ENCODE assay signal across 8 mouse cellular contexts in the genomic region with DNA sequence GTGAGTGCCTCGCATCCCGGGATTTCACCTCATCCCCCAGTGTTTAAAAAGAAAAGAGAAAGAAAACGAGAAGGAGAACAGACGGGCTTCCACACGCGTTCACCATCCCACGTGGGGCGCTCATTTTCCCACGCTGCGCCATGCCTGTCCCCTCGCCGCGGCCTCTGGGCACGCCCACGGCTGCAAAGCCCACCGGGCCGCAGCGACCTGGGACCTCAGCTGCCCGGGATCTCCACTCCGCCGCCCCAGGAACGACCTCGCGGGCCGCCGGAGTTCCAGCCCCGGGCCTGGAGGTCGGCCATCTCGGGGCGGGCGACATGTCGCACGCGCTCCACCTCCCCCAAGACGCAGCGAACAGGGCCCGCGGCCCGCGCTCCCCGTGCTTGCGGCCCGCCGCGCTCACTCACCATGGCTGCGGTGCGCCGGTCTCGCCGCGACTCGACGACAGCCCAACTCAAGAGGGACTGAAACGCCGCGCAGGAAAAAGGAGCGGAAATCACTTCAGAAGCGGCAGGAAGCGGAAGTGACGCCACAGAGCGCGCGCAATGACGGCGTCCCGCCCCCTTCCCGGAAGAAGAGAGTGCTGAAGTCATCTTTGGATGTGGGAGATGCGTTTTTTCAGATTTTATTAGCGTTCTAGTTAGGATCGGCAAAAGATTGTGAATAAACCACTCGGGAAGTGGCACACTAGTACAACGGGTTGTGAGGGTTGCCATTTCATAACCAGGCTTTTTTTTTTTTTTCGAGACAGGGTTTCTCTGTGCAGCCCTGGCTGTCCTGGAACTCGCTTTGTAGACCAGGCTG. TPM values are rescaled to one million over a fixed set of nuclear protein-coding genes. Genes with fewer than 3 reads are reported as not detected.
DNase-seq lines count a peak whose midpoint lies in the region; ATAC-seq and TF ChIP-seq lines count a peak whose summit lies in the region.

A gene (minus strand): TSS at position 519 of the 804 bp plus-strand sequence.

- WGBS in heart, embryonic 13.5 days: under 1% methylated on average over 74 of the region's 74 CpGs
- WGBS in liver, embryonic 12.5 days (ENCODE audit: insufficient replicate concordance): 1% methylated on average over 74 of the region's 74 CpGs
- under 1% methylated on average over 74 of the region's 74 CpGs for WGBS in stomach, embryonic 15.5 days

- ATAC-seq in erythroid progenitor cell, adult 5-6 weeks (replicated peaks; ENCODE audit: low FRiP score, poor library complexity, severe bottlenecking): peak; percentile 97
- ATAC-seq in heart, embryonic 13.5 days (ENCODE audit: extremely low read depth, insufficient number of reproducible peaks, low FRiP score, low TSS enrichment): peak; percentile 68; the same call in 1 of the 2 replicates
- peak; percentile 83 for ATAC-seq in liver, embryonic 12.5 days
- peak; percentile 84 for ATAC-seq in stomach, embryonic 15.5 days (ENCODE audit: insufficient read depth, low FRiP score, low read depth)

- peak within 1 kb of the TSS; percentile 100 for H3K4me3 ChIP-seq in C2C12 (ENCODE audit: insufficient read depth, poor library complexity, severe bottlenecking)
- peak within 1 kb of the TSS; percentile 100 for H3K4me3 ChIP-seq in heart, embryonic 13.5 days
- H3K4me3 ChIP-seq in liver, embryonic 12.5 days: peak within 1 kb of the TSS; percentile 98
- H3K4me3 ChIP-seq in stomach, embryonic 15.5 days (replicated peaks): peak within 1 kb of the TSS; percentile 100

- H3K27ac ChIP-seq in heart, embryonic 13.5 days (replicated peaks): peak within 1 kb of the TSS; percentile 93
- H3K27ac ChIP-seq in liver, embryonic 12.5 days: peak within 1 kb of the TSS; percentile 90
- H3K27ac ChIP-seq in stomach, embryonic 15.5 days: peak within 1 kb of the TSS; percentile 94

- peaks cover 31% of the 10 kb centered on the region for H3K36me3 ChIP-seq in C2C12 (ENCODE audit: control insufficient read depth, insufficient read depth)
- peaks cover 16% of the 10 kb centered on the region for H3K36me3 ChIP-seq in heart, embryonic 13.5 days
- peaks cover 21% of the 10 kb centered on the region for H3K36me3 ChIP-seq in liver, embryonic 12.5 days
- peaks cover 11% of the 10 kb centered on the region for H3K36me3 ChIP-seq in stomach, embryonic 15.5 days

- peaks cover 51% of the 10 kb centered on the region for H3K79me2 ChIP-seq in C2C12 (ENCODE audit: control insufficient read depth, insufficient read depth)

- H3K9ac ChIP-seq in heart, embryonic 13.5 days: peak within 1 kb of the TSS; percentile 97
- peak within 1 kb of the TSS; percentile 96 for H3K9ac ChIP-seq in liver, embryonic 12.5 days
- H3K9ac ChIP-seq in stomach, embryonic 15.5 days: peak within 1 kb of the TSS; percentile 99

- DNase-seq in brain, embryonic 18.5 days (ENCODE audit: low read depth, low spot score): peak; percentile 66
- peak; percentile 97 for DNase-seq in kidney, postnatal 10 days
- DNase-seq in natural killer cell, adult 2 months (ENCODE audit: low spot score in 2 of 2): peak; percentile 87 to 90

- H3K27me3 ChIP-seq in C2C12 (ENCODE audit: control insufficient read depth, insufficient read depth, insufficient read length): no peaks in the 10 kb centered on the region
- H3K27me3 ChIP-seq in heart, embryonic 13.5 days (replicated peaks): peaks cover 24% of the 10 kb centered on the region
- H3K27me3 ChIP-seq in liver, embryonic 12.5 days (replicated peaks): peaks cover 34% of the 10 kb centered on the region
- H3K27me3 ChIP-seq in stomach, embryonic 15.5 days (replicated peaks): no peaks in the 10 kb centered on the region

- no peak for TF ChIP-seq CTCF in C2C12 (IDR thresholded peaks at IDR 0.05; ENCODE audit: control insufficient read depth, insufficient read depth, insufficient read length)

- peaks cover 20% of the 10 kb centered on the region for H3K4me1 ChIP-seq in heart, embryonic 13.5 days
- peaks cover 36% of the 10 kb centered on the region for H3K4me1 ChIP-seq in liver, embryonic 12.5 days
- H3K4me1 ChIP-seq in stomach, embryonic 15.5 days: peaks cover 9% of the 10 kb centered on the region; the same call in 1 of the 2 replicates

- H3K79me3 ChIP-seq in C2C12 (ENCODE audit: low read depth): peaks cover 47% of the 10 kb centered on the region

- no peaks in the 10 kb centered on the region for H3K9me3 ChIP-seq in heart, embryonic 13.5 days
- no peaks in the 10 kb centered on the region for H3K9me3 ChIP-seq in liver, embryonic 12.5 days (replicated peaks)
- H3K9me3 ChIP-seq in stomach, embryonic 15.5 days: no peaks in the 10 kb centered on the region

- H3ac ChIP-seq in C2C12 (ENCODE audit: control insufficient read depth, insufficient read length, low read depth): peak within 1 kb of the TSS; percentile 90

- peak within 1 kb of the TSS; percentile 95 for H3K4me2 ChIP-seq in heart, embryonic 13.5 days
- peak within 1 kb of the TSS; percentile 86 for H3K4me2 ChIP-seq in liver, embryonic 12.5 days
- H3K4me2 ChIP-seq in stomach, embryonic 15.5 days: peak within 1 kb of the TSS; percentile 85

TF ChIP-seq in C2C12, 6 proteins besides CTCF, POLR2A, EP300 and RAD21:
- TF ChIP-seq CEBPB (IDR thresholded peaks at IDR 0.05; ENCODE audit: low read depth) (no peak), USF1 (IDR thresholded peaks at IDR 0.05; ENCODE audit: low read depth) (peak; percentile 28), MYOG (IDR thresholded peaks at IDR 0.05; ENCODE audit: control insufficient read depth, extremely low read depth, insufficient read length) (no peak), MAX (IDR thresholded peaks at IDR 0.05) (peak; percentile 78)

RNA-seq across cellular contexts. Expression of the gene that starts here (rescaled TPM):
- polyA plus RNA-seq in C2C12 (2012; fragmentation: generic; extraction: Trizol): 238 TPM
- total RNA-seq in erythroid progenitor cell, adult 5-6 weeks (2015; ENCODE audit: low replicate concordance): 62.7 and 97.3 TPM in 2 replicates
- 46.7 and 52.1 TPM in 2 replicates for total RNA-seq in erythroid progenitor cell, adult 5-6 weeks (2017; ENCODE audit: low replicate concordance)
- 167 and 192 TPM in 2 replicates for polyA plus RNA-seq in heart, embryonic 13.5 days (2015; fragmentation: Nextera tagmentation; extraction: Ambion mirVana)
- polyA plus RNA-seq in liver, embryonic 12.5 days (2016; fragmentation: Nextera tagmentation; extraction: Ambion mirVana): 232 and 235 TPM in 2 replicates
- 259 and 287 TPM in 2 replicates for polyA plus RNA-seq in stomach, embryonic 15.5 days (2015; fragmentation: Nextera tagmentation; extraction: Ambion mirVana)

Comparison
In these comparisons a context has a peak if more than half of its experiments do, and no peak if none do; other contexts are left out.
1. Peak in every context shown above with its lines: DNase-seq, ATAC-seq, H3K4me3 ChIP-seq and H3K27ac ChIP-seq.